Mouse (Mus musculus): ENCODE results near the gene Nav2. TPM values are rescaled to one million over a fixed set of nuclear protein-coding genes. Genes with fewer than 3 reads are reported as not detected.

Nav2 gene
- polyA plus RNA-seq, 1 experiment from 2014 or later, result 12.4 TPM

GRCm38 (mm10) chr7:49162079-49162478 lies 253.6 kb downstream of the Nav2 start:
- H3K27me3 ChIP-seq, result no peaks in the 10 kb centered on the region; the same call in 1 of the 2 replicates
- no peak for ATAC-seq (ENCODE audit: insufficient number of reproducible peaks, insufficient read depth, low FRiP score, low TSS enrichment, low read depth)
- H3K4me3 ChIP-seq (replicated peaks), result no peak overlapping the region
- H3K4me2 ChIP-seq, result no peak overlapping the region
- 48% methylated on average over 9 of the region's 9 CpGs for WGBS
- no peaks in the 10 kb centered on the region for H3K9me3 ChIP-seq
- H3K27ac ChIP-seq, result no peak overlapping the region
- no peak overlapping the region for H3K9ac ChIP-seq (replicated peaks)
- peaks cover 7% of the 10 kb centered on the region for H3K4me1 ChIP-seq (replicated peaks)
- H3K36me3 ChIP-seq, result no peaks in the 10 kb centered on the region

DNA sequence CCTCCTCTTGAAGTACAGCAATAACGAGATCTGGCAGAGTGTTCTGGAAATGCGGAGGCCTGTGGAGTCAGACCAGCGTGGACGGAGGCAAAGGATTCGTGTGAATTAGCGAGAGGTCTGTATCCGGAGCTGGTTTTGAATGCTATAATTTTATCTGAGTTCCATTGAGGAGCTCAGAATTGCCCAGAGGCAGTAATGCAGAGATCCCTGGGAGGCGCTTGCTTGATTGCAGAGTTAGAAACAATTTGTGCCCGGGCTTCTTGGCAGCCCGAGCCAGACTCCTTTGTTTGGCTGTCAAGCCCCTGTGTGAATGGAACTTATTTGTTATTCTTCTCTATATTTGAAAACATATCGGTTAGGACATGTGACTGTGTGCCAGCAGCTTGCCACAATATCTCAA lies 255.3 kb downstream of the Nav2 start:
- no peak overlapping the region for H3K4me2 ChIP-seq
- WGBS, result 67% methylated on average over 11 of the region's 11 CpGs
- no peak overlapping the region for H3K27ac ChIP-seq
- no peak overlapping the region for H3K9ac ChIP-seq (replicated peaks)
- no peaks in the 10 kb centered on the region for H3K36me3 ChIP-seq
- no peaks in the 10 kb centered on the region; the same call in 1 of the 2 replicates for H3K27me3 ChIP-seq
- H3K4me3 ChIP-seq (replicated peaks), result no peak overlapping the region
- no peaks in the 10 kb centered on the region for H3K9me3 ChIP-seq
- H3K4me1 ChIP-seq (replicated peaks), result peaks cover 7% of the 10 kb centered on the region
- ATAC-seq (ENCODE audit: insufficient number of reproducible peaks, insufficient read depth, low FRiP score, low TSS enrichment, low read depth), result no peak

GRCm38 (mm10) chr7:49164868-49165267 lies 256.4 kb downstream of the Nav2 start:
- no peak overlapping the region for H3K4me3 ChIP-seq (replicated peaks)
- H3K9me3 ChIP-seq, result no peaks in the 10 kb centered on the region
- WGBS, result 92% methylated on average over 8 of the region's 8 CpGs
- ATAC-seq (ENCODE audit: insufficient number of reproducible peaks, insufficient read depth, low FRiP score, low TSS enrichment, low read depth), result no peak
- no peak overlapping the region for H3K4me2 ChIP-seq
- H3K27ac ChIP-seq, result no peak overlapping the region
- peaks cover 9% of the 10 kb centered on the region for H3K4me1 ChIP-seq (replicated peaks)
- no peaks in the 10 kb centered on the region for H3K36me3 ChIP-seq
- no peak overlapping the region for H3K9ac ChIP-seq (replicated peaks)
- H3K27me3 ChIP-seq, result no peaks in the 10 kb centered on the region

DNA sequence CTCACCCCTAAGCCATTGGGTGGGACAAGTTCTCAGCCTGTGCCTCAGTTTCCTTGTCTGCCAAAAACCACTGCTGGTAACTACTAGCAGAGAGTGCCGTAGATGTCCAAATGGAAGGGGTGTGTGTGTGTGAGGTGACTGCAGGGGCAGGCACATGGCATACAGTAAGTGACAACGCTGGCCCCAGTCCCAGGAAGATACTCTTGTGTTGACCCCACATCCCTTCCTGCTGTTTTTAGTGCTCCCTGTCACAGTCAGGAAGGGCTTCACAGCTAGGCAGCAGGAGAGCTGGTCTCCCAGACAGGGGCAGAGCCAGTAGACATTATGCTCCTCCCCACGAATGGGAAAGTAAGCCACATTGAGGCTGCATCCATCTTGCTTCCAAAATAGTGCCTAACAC lies 264.4 kb downstream of the Nav2 start:
- Histone ChIP-seq H3K27me3 (no peaks in the 10 kb centered on the region; the same call in 1 of the 2 replicates), H3K4me3 (replicated peaks) (no peak overlapping the region), H3K9me3 (no peaks in the 10 kb centered on the region), H3K4me2 (no peak overlapping the region), H3K27ac (no peak overlapping the region), H3K4me1 (replicated peaks) (peaks cover 6% of the 10 kb centered on the region), H3K9ac (replicated peaks) (no peak overlapping the region), H3K36me3 (no peaks in the 10 kb centered on the region)
- ATAC-seq (ENCODE audit: insufficient number of reproducible peaks, insufficient read depth, low FRiP score, low TSS enrichment, low read depth), result no peak
- WGBS, result 73% methylated on average over 3 of the region's 3 CpGs

DNA sequence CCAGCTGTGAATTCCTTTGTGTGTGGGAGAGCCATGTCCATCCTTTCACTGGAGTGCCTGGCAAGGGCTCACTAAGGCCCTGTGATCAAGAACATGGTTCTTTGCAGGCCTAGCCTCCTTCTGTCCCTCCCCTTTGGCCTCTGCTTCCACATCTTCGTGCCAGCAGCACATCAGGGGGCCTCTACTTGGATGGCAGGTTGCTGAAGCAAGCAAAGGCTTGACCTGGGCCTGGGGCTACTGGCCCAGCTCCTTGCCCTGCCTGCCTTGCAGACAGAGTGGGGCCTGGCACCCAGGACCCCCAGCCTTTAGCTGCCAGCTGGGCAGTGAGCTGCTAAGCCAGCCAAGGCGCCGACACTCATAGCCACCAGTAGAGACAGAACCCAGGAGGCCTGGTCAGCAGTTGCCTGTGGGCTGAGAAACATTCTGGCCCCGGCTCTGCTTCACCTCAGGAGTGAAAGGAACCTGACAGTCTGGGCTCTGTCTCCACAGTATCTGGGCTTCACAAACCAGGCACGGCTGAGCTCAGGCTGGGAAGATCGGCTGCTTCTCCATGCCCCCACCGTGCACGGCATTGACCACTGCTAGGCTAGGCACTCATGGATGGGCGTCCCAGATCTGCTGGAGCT lies 267.4 kb downstream of the Nav2 start:
- Histone ChIP-seq H3K27ac (no peak overlapping the region), H3K36me3 (no peaks in the 10 kb centered on the region), H3K4me1 (replicated peaks) (no peaks in the 10 kb centered on the region), H3K4me2 (no peak overlapping the region), H3K4me3 (replicated peaks) (no peak overlapping the region), H3K9me3 (no peaks in the 10 kb centered on the region), H3K9ac (replicated peaks) (no peak overlapping the region), H3K27me3 (no peaks in the 10 kb centered on the region; the same call in 1 of the 2 replicates)
- 83% methylated on average over 9 of the region's 9 CpGs for WGBS
- no peak for ATAC-seq (ENCODE audit: insufficient number of reproducible peaks, insufficient read depth, low FRiP score, low TSS enrichment, low read depth)

DNA sequence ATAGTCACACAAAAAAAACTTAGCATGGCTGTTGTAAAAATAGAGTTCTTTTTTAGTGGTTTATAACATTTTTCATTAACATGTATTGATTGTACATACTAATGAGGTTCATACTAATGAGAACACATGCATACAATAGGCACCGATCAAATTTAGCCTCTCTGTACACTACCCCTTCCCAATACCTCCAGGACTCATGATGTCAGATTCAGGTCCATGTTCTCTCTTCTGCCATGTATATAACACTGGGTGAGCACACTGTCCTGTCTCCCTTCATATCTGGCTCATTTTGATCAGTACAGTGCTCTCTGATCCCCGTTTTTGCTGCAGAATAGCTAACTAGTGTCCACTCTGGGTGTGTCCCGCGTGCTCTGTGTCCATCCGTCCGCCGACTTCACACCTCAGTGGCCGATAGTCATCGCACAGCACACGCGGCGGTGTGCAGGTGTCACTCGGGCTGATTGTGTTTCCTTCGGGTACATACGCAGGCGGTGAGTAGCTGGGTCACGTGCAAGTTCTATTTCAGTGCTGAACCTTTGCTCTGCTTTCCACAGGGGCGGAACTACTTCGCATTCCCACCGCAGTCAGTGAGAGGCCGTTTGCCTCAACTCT lies 268.2 kb downstream of the Nav2 start:
- no peak overlapping the region for H3K9ac ChIP-seq (replicated peaks)
- no peak for ATAC-seq (ENCODE audit: insufficient number of reproducible peaks, insufficient read depth, low FRiP score, low TSS enrichment, low read depth)
- no peaks in the 10 kb centered on the region for H3K9me3 ChIP-seq
- H3K4me1 ChIP-seq (replicated peaks), result no peaks in the 10 kb centered on the region
- no peak overlapping the region for H3K4me3 ChIP-seq (replicated peaks)
- H3K27me3 ChIP-seq, result no peaks in the 10 kb centered on the region; the same call in 1 of the 2 replicates
- no peak overlapping the region for H3K4me2 ChIP-seq
- no peaks in the 10 kb centered on the region for H3K36me3 ChIP-seq
- no peak overlapping the region for H3K27ac ChIP-seq
- 87% methylated on average over 21 of the region's 21 CpGs for WGBS

DNA sequence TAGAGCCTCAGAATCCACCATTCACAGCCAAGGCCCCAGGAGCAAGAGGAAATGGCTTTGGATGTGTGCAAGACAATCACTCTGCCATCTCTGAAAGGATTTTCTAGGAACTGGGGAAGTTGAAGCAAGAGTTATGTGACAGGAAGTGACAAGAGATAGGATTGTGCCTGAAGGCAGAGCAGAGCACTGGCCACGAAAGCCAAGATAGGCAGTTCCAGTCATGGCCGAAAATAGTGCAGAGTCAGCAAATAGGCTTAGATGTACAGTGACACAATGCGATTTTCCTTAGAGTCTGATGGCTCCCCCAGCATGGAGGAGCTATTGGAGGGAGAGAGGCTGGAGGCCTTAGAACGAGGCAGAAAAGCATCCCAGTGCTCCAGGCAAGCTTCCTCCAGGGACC lies 269.7 kb downstream of the Nav2 start:
- no peak overlapping the region for H3K4me2 ChIP-seq
- ATAC-seq (ENCODE audit: insufficient number of reproducible peaks, insufficient read depth, low FRiP score, low TSS enrichment, low read depth), result no peak
- no peak overlapping the region for H3K4me3 ChIP-seq (replicated peaks)
- no peak overlapping the region for H3K9ac ChIP-seq (replicated peaks)
- no peaks in the 10 kb centered on the region for H3K9me3 ChIP-seq
- no peak overlapping the region for H3K27ac ChIP-seq
- H3K36me3 ChIP-seq, result no peaks in the 10 kb centered on the region
- H3K27me3 ChIP-seq, result no peaks in the 10 kb centered on the region; the same call in 1 of the 2 replicates
- WGBS, result 81% methylated on average over 4 of the region's 4 CpGs
- no peaks in the 10 kb centered on the region for H3K4me1 ChIP-seq (replicated peaks)

GRCm38 (mm10) chr7:49181010-49181409 lies 272.5 kb downstream of the Nav2 start:
- no peak for ATAC-seq (ENCODE audit: insufficient number of reproducible peaks, insufficient read depth, low FRiP score, low TSS enrichment, low read depth)
- Histone ChIP-seq H3K27ac (no peak overlapping the region), H3K4me2 (no peak overlapping the region), H3K9ac (replicated peaks) (no peak overlapping the region), H3K9me3 (no peaks in the 10 kb centered on the region), H3K4me3 (replicated peaks) (no peak overlapping the region), H3K4me1 (replicated peaks) (no peaks in the 10 kb centered on the region), H3K36me3 (no peaks in the 10 kb centered on the region), H3K27me3 (no peaks in the 10 kb centered on the region)
- WGBS, result 83% methylated on average over 8 of the region's 8 CpGs

DNA sequence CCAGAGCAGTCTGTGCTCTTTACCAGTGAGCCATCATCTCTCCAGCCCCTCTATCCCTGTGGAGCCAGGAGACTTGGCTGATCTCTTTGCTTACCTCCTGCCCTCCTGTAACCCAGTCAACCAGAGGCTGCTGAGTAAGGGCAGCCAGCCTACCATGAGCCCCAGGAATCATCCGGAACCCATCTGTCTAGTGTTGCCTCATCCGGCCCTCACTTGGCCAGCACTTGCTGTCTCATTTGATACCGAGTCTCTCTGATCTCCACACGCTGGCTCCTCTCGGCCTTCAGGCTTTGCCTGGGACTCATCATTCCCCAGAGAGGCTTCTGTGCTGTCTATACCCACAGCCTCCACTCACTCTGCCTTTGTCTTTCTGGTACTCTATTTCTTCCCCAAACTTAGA lies 273.9 kb downstream of the Nav2 start:
- H3K36me3 ChIP-seq, result no peaks in the 10 kb centered on the region
- no peaks in the 10 kb centered on the region for H3K27me3 ChIP-seq
- WGBS, result 82% methylated on average over 5 of the region's 5 CpGs
- H3K27ac ChIP-seq, result no peak overlapping the region
- H3K4me1 ChIP-seq (replicated peaks), result peaks cover 4% of the 10 kb centered on the region; the same call in 1 of the 2 replicates
- H3K9ac ChIP-seq (replicated peaks), result no peak overlapping the region
- no peaks in the 10 kb centered on the region for H3K9me3 ChIP-seq
- H3K4me3 ChIP-seq (replicated peaks), result no peak overlapping the region
- no peak overlapping the region for H3K4me2 ChIP-seq
- no peak for ATAC-seq (ENCODE audit: insufficient number of reproducible peaks, insufficient read depth, low FRiP score, low TSS enrichment, low read depth)

GRCm38 (mm10) chr7:49183696-49184095 lies 275.2 kb downstream of the Nav2 start:
- 83% methylated on average over 5 of the region's 5 CpGs for WGBS
- no peak overlapping the region for H3K4me3 ChIP-seq (replicated peaks)
- no peak overlapping the region for H3K9ac ChIP-seq (replicated peaks)
- no peak for ATAC-seq (ENCODE audit: insufficient number of reproducible peaks, insufficient read depth, low FRiP score, low TSS enrichment, low read depth)
- H3K27ac ChIP-seq, result no peak overlapping the region
- H3K4me1 ChIP-seq (replicated peaks), result peaks cover 4% of the 10 kb centered on the region; the same call in 1 of the 2 replicates
- H3K4me2 ChIP-seq, result no peak overlapping the region
- no peaks in the 10 kb centered on the region for H3K27me3 ChIP-seq
- no peaks in the 10 kb centered on the region for H3K9me3 ChIP-seq
- no peaks in the 10 kb centered on the region for H3K36me3 ChIP-seq

DNA sequence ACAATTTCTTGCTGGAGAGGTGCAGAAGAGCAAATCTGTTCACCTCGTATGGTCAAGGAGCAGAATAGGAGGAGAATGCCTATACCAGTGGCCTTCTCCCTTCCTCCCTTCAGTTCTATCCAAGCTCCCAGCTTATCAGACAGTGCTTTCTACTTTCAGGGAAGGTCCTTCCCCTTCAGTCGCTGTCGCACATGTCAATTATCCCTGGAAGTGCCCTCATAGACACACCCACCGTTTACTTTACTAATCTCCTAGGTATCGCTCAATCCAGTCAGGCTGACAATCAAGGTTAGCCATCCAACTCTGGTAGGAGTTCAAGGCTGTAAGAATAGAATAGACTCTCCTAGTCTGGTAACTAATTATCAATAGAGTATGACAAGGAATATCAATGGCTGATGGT lies 277.5 kb downstream of the Nav2 start:
- Histone ChIP-seq H3K9ac (replicated peaks) (no peak overlapping the region), H3K4me3 (replicated peaks) (no peak overlapping the region), H3K4me1 (replicated peaks) (peaks cover 4% of the 10 kb centered on the region; the same call in 1 of the 2 replicates), H3K4me2 (no peak overlapping the region), H3K27ac (no peak overlapping the region), H3K27me3 (no peaks in the 10 kb centered on the region), H3K9me3 (no peaks in the 10 kb centered on the region), H3K36me3 (no peaks in the 10 kb centered on the region)
- 78% methylated on average over 5 of the region's 5 CpGs for WGBS
- ATAC-seq (ENCODE audit: insufficient number of reproducible peaks, insufficient read depth, low FRiP score, low TSS enrichment, low read depth), result no peak

DNA sequence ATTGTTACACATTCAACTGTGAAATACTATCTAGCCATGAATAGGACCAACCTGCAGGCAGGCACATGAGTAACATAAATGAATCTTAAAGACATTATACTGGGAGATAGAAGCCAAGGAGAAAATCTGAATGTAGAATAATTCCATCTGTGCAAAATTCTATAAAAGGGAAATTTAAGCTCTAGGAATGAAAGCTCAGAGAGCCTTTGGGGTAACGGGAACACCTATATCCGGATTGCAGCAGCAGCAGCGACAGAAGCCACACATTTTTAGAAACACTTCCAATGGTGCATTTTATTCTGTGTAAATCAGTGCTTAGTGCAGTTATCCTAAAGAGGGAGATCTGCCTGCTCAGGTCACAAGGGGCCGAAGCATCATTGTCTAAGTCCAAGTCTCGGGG lies 280.8 kb downstream of the Nav2 start:
- ATAC-seq (ENCODE audit: insufficient number of reproducible peaks, insufficient read depth, low FRiP score, low TSS enrichment, low read depth), result no peak
- Histone ChIP-seq H3K9ac (replicated peaks) (no peak overlapping the region), H3K36me3 (no peaks in the 10 kb centered on the region), H3K27me3 (no peaks in the 10 kb centered on the region), H3K4me1 (replicated peaks) (peaks cover 4% of the 10 kb centered on the region; the same call in 1 of the 2 replicates), H3K9me3 (no peaks in the 10 kb centered on the region), H3K4me3 (replicated peaks) (no peak overlapping the region), H3K27ac (no peak overlapping the region), H3K4me2 (no peak overlapping the region)
- 91% methylated on average over 5 of the region's 5 CpGs for WGBS

Data from limb, embryonic 12.5 days (tissue).